Mouse (Mus musculus) heart, embryonic 12.5 days (tissue): ENCODE data around the gene Frem2. TPM values are rescaled to one million over a fixed set of nuclear protein-coding genes. Genes with fewer than 3 reads are reported as not detected.

Experiments
- ATAC-seq: fragments of 200-750 bp; cut with Nextera tagmentation; 2 replicates; pipeline ENCODE4 v1.8.0; 2017; ENCODE audit warnings: moderate TSS enrichment, moderate library complexity; ENCODE audit not compliant: insufficient number of reproducible peaks, low FRiP score
- H3K27ac ChIP-seq: fragments of 300-500 bp; sonication (generic); 2 replicates; pipeline ENCODE4 v1.5.1; 2016; ENCODE audit warnings: mild to moderate bottlenecking, moderate library complexity; ENCODE audit not compliant: poor library complexity, severe bottlenecking
- H3K27me3 ChIP-seq: fragments of 300-500 bp; sonication (generic); replicated peaks from 2 replicates; pipeline ENCODE4 v1.6.1; 2016; ENCODE audit warnings: mild to moderate bottlenecking, moderate library complexity
- H3K36me3 ChIP-seq: fragments of 300-500 bp; sonication (generic); 2 replicates; pipeline ENCODE4 v1.6.1; 2016; ENCODE audit warnings: mild to moderate bottlenecking, moderate library complexity
- H3K4me1 ChIP-seq: fragments of 300-500 bp; sonication (generic); replicated peaks from 2 replicates; pipeline ENCODE4 v1.6.1; 2016; ENCODE audit warnings: mild to moderate bottlenecking
- H3K4me2 ChIP-seq: fragments of 300-500 bp; sonication (generic); 2 replicates; pipeline ENCODE4 v1.6.1; 2016; ENCODE audit warnings: mild to moderate bottlenecking, moderate library complexity
- H3K4me3 ChIP-seq: fragments of 300-500 bp; sonication (generic); 2 replicates; pipeline ENCODE4 v1.5.1; 2016; ENCODE audit warnings: mild to moderate bottlenecking
- H3K9ac ChIP-seq: fragments of 300-500 bp; sonication (generic); 2 replicates; pipeline ENCODE4 v1.6.1; 2016; ENCODE audit warnings: mild to moderate bottlenecking, moderate library complexity
- H3K9me3 ChIP-seq: fragments of 300-500 bp; sonication (generic); replicated peaks from 2 replicates; pipeline ENCODE4 v1.6.1; 2016; ENCODE audit warnings: mild to moderate bottlenecking, moderate library complexity
- WGBS: fragments of 180-500 bp; shearing (Covaris S2); methylation state at CpG from one replicate; pipeline ENCODE4 v1.1.7; 2016; 5-methylcytosine and 5-hydroxymethylcytosine counted together
- polyA plus RNA-seq: library from polyadenylated mRNA; unstranded; fragments of >200 nt; fragmentation: Nextera tagmentation; extraction: Ambion mirVana; gene quantifications from 2 replicates; pipeline ENCODE4 v1.2.1, GENCODE M21; 2016

Frem2 gene
- polyA plus RNA-seq, 1 experiment from 2014 or later = 7.0 TPM

DNA sequence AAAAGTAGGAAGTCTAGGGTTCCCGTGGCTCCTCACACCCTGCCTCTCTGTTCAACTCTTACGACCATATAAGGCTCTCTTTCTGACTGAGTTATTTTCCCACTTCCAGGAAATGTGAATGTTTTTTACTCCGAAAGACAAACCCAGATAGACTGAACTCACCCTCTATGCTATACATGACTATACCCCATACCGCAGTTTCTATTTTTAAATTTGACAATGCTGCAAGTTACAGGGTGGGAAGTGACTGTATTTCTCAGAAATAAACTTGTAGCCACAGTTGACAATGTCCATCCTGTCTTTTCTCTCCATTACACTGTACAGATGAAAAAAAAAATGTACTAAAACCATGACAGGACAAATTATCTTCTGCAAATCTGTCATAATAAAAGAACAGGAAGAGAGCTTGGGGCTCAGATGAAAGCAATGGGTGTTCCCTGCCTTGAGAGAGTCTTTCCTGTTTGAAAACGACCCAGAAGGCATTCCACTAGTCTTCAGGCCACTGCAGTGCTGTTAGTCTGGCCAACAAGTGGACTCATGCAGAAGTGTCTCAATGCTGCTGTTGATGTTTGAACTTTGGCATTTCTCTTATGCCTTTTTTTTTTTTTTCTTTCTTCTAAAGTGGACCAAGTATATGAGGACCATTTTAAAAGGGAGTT is 76.4 kb downstream of the Frem2 start:
- Histone ChIP-seq H3K27me3 (no peaks in the 10 kb centered on the region), H3K4me1 (peaks cover 8% of the 10 kb centered on the region; the same call in 1 of the 2 replicates), H3K4me3 (no peak overlapping the region), H3K27ac (no peak overlapping the region), H3K9ac (no peak overlapping the region), H3K36me3 (no peaks in the 10 kb centered on the region), H3K4me2 (no peak overlapping the region), H3K9me3 (no peaks in the 10 kb centered on the region)
- WGBS = 51% methylated on average over 5 of the region's 5 CpGs
- no peak for ATAC-seq

DNA sequence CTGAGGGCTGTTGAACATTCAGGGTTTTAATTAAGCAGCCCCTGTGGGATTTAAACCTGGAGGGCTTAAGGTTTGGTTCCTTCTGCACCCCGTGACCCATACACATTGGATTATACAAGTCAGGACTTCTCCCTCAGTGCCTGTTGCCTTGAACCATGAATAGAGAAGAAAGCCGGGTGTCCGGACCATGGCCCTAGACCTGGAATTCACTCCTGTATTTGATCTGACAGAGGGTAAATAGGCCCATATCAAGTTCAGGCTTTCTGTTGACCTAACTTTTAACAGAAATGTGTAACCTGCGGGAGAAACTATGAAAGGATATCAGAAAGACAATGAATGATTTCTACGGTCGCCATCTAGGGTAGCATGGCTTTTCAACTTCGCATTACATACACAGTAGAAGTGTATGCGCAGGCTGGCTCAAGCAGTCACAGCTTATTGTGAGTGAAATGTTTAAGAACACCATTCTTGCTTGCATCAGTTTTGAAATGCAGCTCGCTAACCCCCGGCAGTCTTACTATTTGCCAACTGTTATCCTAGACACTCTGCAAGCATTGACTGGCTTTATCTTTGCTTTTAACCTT is 77.9 kb downstream of the Frem2 start:
- Histone ChIP-seq H3K9me3 (no peaks in the 10 kb centered on the region), H3K27me3 (no peaks in the 10 kb centered on the region), H3K4me3 (no peak overlapping the region), H3K9ac (no peak overlapping the region), H3K27ac (no peak overlapping the region), H3K4me2 (no peak overlapping the region), H3K36me3 (no peaks in the 10 kb centered on the region), H3K4me1 (peaks cover 8% of the 10 kb centered on the region; the same call in 1 of the 2 replicates)
- 84% methylated on average over 10 of the region's 10 CpGs for WGBS
- ATAC-seq = no peak

DNA sequence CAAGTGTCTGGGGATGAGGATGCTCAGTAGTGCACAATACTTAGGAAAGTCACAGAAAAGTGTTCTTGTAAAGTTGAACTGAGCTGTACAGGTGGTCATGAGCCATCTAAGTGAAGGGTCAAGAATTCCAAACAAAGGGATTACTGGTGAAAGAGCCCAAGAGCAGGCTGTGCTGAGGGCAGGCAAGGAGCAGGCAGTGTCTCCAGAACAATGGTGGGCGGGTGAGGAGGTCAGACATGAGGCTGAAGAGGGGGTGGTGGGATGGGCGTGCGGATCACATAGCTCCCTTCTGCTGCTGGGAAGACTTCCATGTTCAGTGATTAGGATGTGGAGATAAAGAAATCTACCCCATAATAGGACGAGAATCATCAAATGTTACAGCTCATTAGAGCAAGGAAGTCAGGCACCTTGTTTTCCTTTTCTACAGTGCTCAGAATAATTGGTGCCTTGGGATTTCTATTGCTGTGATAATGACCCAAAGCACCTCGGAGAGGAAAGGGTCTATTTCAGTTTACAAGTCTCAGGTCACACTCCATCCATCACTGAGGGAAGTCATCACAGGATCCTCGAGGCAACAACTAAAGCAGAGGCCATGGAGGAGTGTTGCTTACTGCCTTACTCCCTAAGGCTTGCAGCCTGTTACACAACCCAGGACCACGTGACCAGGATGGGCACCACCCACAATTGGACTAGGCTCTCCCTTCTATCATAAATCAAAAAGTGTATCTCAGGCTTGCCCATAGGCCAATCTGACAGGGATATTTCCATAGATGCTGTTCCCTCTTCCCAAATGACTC is 80.6 kb downstream of the Frem2 start:
- ATAC-seq = no peak
- 56% methylated on average over 7 of the region's 7 CpGs for WGBS

DNA sequence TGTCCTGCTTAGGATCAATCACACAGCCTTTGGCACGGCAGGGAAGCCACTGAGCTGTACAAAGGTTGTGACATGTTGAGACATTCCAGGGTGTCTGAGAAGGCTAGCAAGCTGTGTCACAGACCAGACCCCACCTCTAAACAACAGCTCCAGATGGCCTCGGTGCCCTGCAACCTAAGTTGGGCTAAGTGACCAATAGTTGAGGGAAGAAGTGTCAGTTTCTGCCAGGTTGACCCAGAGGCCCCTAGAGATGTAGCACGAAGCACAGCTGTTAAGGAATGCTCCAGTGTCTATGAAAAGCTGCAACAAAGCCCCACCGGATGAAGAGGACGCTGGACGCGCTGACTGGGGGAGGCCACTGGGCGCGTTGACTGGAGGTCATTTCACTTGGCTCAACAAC is 83.0 kb downstream of the Frem2 start:
- H3K36me3 ChIP-seq = no peaks in the 10 kb centered on the region
- no peak overlapping the region for H3K27ac ChIP-seq
- H3K9ac ChIP-seq = no peak overlapping the region
- no peak overlapping the region for H3K4me3 ChIP-seq
- peaks cover 4% of the 10 kb centered on the region; the same call in 1 of the 2 replicates for H3K4me1 ChIP-seq
- 42% methylated on average over 9 of the region's 9 CpGs for WGBS
- H3K4me2 ChIP-seq = no peak overlapping the region
- ATAC-seq = no peak
- H3K27me3 ChIP-seq = no peaks in the 10 kb centered on the region
- H3K9me3 ChIP-seq = no peaks in the 10 kb centered on the region

More for the DNA sequence above, 80.6 kb downstream of the Frem2 start:
- Histone ChIP-seq H3K4me2 (no peak overlapping the region), H3K36me3 (no peaks in the 10 kb centered on the region), H3K4me1 (peaks cover 4% of the 10 kb centered on the region; the same call in 1 of the 2 replicates), H3K27me3 (no peaks in the 10 kb centered on the region), H3K27ac (no peak overlapping the region), H3K9me3 (no peaks in the 10 kb centered on the region), H3K4me3 (no peak overlapping the region), H3K9ac (no peak overlapping the region)

DNA sequence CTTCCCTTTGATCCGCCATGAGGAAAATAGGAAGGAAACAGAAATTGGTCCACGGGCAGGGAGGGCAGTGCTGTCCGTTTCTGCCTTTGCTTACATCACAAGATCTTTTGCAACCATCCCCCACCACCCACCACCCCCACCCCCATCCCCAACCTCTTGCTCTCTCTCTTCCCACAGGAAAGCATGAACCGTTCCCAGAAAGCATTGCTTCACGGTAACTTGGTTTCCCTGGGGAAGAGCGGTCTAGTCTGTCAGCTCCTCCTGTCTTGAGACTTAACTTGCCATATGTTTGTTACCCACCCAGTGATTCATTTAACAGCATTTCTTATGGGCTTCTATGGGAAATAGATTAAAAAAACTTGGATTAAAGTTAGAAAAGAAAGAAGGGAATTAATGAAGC is 85.5 kb downstream of the Frem2 start:
- WGBS = 69% methylated on average over 6 of the region's 6 CpGs
- peaks cover 4% of the 10 kb centered on the region; the same call in 1 of the 2 replicates for H3K4me1 ChIP-seq
- no peak for ATAC-seq
- no peaks in the 10 kb centered on the region for H3K36me3 ChIP-seq
- no peak overlapping the region for H3K9ac ChIP-seq
- H3K9me3 ChIP-seq = no peaks in the 10 kb centered on the region
- no peaks in the 10 kb centered on the region for H3K27me3 ChIP-seq
- no peak overlapping the region for H3K4me2 ChIP-seq
- H3K27ac ChIP-seq = no peak overlapping the region
- no peak overlapping the region for H3K4me3 ChIP-seq

DNA sequence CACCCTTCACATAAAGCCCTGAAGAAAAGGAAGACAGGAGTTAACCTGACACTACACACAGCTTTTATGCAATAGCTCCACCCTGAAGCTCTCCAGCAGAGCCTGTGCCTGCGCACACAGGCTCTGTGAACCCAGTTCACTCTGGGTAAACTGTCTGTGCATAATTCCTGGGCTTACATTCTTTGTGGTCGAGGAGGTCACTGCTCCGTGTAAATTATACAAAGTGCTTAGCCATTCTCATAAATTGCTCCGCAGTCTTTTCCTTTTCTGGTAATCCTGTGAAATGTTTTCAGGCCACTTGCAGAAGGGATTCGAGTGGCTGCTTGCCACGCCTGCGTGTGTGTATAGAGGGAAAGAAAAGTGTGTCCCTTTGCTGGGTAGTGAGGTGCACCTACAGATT is 92.6 kb downstream of the Frem2 start:
- no peak overlapping the region for H3K9ac ChIP-seq
- H3K27me3 ChIP-seq = no peaks in the 10 kb centered on the region
- H3K36me3 ChIP-seq = no peaks in the 10 kb centered on the region; the same call in 1 of the 2 replicates
- H3K4me1 ChIP-seq = no peaks in the 10 kb centered on the region
- no peak overlapping the region for H3K4me3 ChIP-seq
- no peaks in the 10 kb centered on the region for H3K9me3 ChIP-seq
- no peak overlapping the region for H3K4me2 ChIP-seq
- 68% methylated on average over 7 of the region's 7 CpGs for WGBS
- H3K27ac ChIP-seq = no peak overlapping the region
- no peak for ATAC-seq

DNA sequence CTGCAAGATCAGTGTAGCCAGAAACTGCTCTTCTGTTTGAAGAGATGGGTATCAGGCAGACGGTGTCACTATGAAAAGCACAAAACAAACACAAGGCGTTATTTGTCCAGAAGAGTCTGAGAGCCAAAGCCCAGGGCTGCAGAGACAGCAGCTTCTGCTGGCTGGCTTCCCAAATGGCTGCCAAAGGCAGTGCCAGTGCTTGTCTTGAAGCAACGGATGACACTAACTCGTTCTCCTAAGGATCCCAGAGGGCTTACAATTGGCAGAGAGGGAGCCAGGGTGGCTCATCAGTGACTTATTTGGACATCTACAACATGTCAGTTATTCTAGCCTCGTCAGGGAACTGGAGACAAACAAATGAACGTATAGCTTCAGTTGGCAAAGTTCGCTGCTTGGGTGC is 93.4 kb downstream of the Frem2 start:
- Histone ChIP-seq H3K27me3 (no peaks in the 10 kb centered on the region), H3K36me3 (no peaks in the 10 kb centered on the region; the same call in 1 of the 2 replicates)
- WGBS = 59% methylated on average over 7 of the region's 7 CpGs

DNA sequence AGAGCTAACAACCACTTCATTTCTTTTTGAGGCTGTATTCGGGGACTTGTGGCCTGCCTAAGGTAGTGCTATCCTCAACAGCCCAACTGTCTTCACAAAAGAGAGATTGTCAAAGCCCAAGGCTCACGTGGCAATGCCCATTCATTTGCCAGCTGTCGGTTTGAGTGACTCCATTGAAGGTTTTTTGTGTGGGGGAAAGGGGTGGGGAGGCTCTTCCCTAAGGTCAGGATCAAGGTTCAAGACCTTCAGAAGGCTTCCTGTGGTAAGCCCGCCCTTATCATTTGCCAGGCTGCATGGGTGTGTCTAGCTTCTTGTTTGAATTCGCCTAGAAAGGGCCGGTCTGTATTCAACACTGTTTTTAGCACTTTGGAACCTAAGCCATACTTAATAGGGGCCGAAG is 95.3 kb downstream of the Frem2 start:
- ATAC-seq = no peak
- no peaks in the 10 kb centered on the region; the same call in 1 of the 2 replicates for H3K36me3 ChIP-seq
- H3K9me3 ChIP-seq = no peaks in the 10 kb centered on the region
- no peak overlapping the region for H3K9ac ChIP-seq
- WGBS = 72% methylated on average over 7 of the region's 7 CpGs
- H3K4me2 ChIP-seq = no peak overlapping the region
- no peaks in the 10 kb centered on the region for H3K27me3 ChIP-seq
- no peaks in the 10 kb centered on the region; the same call in 1 of the 2 replicates for H3K4me1 ChIP-seq
- H3K4me3 ChIP-seq = no peak overlapping the region
- no peak overlapping the region for H3K27ac ChIP-seq

More for the DNA sequence above, 93.4 kb downstream of the Frem2 start:
- no peak for ATAC-seq
- Histone ChIP-seq H3K9me3 (no peaks in the 10 kb centered on the region), H3K27ac (no peak overlapping the region), H3K4me3 (no peak overlapping the region), H3K4me2 (no peak overlapping the region), H3K4me1 (no peaks in the 10 kb centered on the region; the same call in 1 of the 2 replicates), H3K9ac (no peak overlapping the region)

DNA sequence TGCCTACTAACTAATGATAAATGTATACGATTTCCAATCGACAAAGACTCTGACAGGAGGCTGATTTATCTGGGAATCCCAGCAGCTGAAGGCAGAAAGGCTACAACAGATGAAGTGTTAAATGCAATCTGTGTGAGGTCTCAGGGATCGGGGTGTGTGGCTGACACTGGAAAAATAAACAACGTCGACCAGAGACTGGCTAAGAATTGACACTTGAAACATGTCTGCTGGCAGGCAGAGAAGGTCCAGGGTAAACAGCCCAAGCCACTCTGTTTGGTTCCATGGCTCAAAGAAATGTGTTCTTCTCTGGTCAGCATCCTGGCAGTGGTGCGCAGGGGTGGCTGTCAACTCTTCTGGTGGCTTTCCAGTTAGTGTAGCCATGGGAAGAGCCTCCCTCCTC is 98.1 kb downstream of the Frem2 start:
- no peak overlapping the region for H3K9ac ChIP-seq
- H3K36me3 ChIP-seq = no peaks in the 10 kb centered on the region
- no peak for ATAC-seq
- peaks cover 9% of the 10 kb centered on the region for H3K4me1 ChIP-seq
- no peak overlapping the region for H3K27ac ChIP-seq
- no peak overlapping the region for H3K4me3 ChIP-seq
- no peaks in the 10 kb centered on the region for H3K27me3 ChIP-seq
- 22% methylated on average over 6 of the region's 6 CpGs for WGBS
- no peaks in the 10 kb centered on the region for H3K9me3 ChIP-seq
- no peak overlapping the region for H3K4me2 ChIP-seq

DNA sequence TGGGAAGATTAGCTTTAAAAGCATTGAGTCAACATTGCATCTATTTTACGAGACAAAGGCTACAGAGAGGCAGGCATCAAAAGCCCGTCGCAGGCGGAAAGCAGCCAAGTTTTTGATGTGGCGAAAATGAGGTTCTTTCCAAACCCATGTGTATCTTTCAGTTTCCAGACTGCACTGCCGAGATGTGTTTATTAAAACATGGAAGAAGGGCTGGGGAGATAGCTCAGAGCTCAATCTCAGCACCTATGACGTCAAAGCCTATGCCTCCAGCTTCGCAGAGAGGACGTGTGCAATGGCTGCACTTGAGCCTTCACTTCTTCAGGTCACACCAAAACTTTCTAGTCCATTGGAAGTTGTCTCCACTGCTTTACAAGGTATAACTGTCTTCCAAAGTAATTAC is 98.9 kb downstream of the Frem2 start:
- 74% methylated on average over 9 of the region's 9 CpGs for WGBS
- Histone ChIP-seq H3K36me3 (no peaks in the 10 kb centered on the region), H3K4me1 (peaks cover 9% of the 10 kb centered on the region), H3K4me2 (no peak overlapping the region), H3K27ac (no peak overlapping the region), H3K4me3 (no peak overlapping the region), H3K9ac (no peak overlapping the region), H3K27me3 (no peaks in the 10 kb centered on the region), H3K9me3 (no peaks in the 10 kb centered on the region)
- no peak for ATAC-seq
